Mouse (Mus musculus) embryonic fibroblast, embryonic 13.5 days (primary cell): ENCODE results near the gene Sesn1. TPM values are rescaled to one million over a fixed set of nuclear protein-coding genes. Genes with fewer than 3 reads are reported as not detected.
"Not testable (repeated sequence)": the region's sequence is repeated elsewhere in the genome, so short reads cannot be mapped to it uniquely, and the experiment has no call there.

Source experiments
- H3K27ac ChIP-seq: 2 replicates; pipeline ENCODE4 v1.5.1; 2012; ENCODE audit warnings: low read length, control low read depth, inconsistent platforms; ENCODE audit not compliant: insufficient read depth
- H3K4me1 ChIP-seq: 2 replicates; pipeline ENCODE4 v1.6.1; 2011; ENCODE audit warnings: low read length; ENCODE audit not compliant: control insufficient read depth, insufficient read depth
- H3K4me3 ChIP-seq: 2 replicates; pipeline ENCODE4 v1.5.1; 2011; ENCODE audit warnings: mild to moderate bottlenecking, control low read depth, low read length; ENCODE audit not compliant: insufficient read depth
- CTCF ChIP-seq: IDR thresholded peaks from 2 replicates; pipeline ENCODE4 v1.5.1; 2011; ENCODE audit warnings: mild to moderate bottlenecking, control low read depth, low read length, moderate library complexity, borderline replicate concordance; ENCODE audit not compliant: insufficient read depth
- POLR2A ChIP-seq: IDR thresholded peaks from 2 replicates; pipeline ENCODE4 v1.6.1; 2011; ENCODE audit warnings: low read depth, mild to moderate bottlenecking, control low read depth, low read length, moderate library complexity
- polyA plus RNA-seq: library from polyadenylated mRNA; stranded (reverse); fragments of >200 nt; gene quantifications from 2 replicates; pipeline ENCODE4 v1.2.4, GENCODE M21; 2011; ENCODE audit warnings: low read depth; ENCODE audit not compliant: missing spikeins, insufficient read length

Gene Sesn1
- polyA plus RNA-seq, 1 experiment = 13.8 TPM

- Histone ChIP-seq H3K27ac (no peak overlapping the region), H3K4me3 (no peak overlapping the region), H3K4me1 (peaks cover 3% of the 10 kb centered on the region; the same call in 1 of the 2 replicates)
- TF ChIP-seq POLR2A = no peak
- TF ChIP-seq CTCF = no peak
Observed at GRCm38 (mm10) chr10:41931962-41932361, 122.2 kb downstream of the Sesn1 start.

GRCm38 (mm10) chr10:41932943-41933342 lies 123.2 kb downstream of the Sesn1 start:
- H3K4me3 ChIP-seq = no peak overlapping the region
- H3K27ac ChIP-seq = no peak overlapping the region
- TF ChIP-seq CTCF (no peak), POLR2A (no peak)
- H3K4me1 ChIP-seq = peaks cover 3% of the 10 kb centered on the region; the same call in 1 of the 2 replicates

DNA sequence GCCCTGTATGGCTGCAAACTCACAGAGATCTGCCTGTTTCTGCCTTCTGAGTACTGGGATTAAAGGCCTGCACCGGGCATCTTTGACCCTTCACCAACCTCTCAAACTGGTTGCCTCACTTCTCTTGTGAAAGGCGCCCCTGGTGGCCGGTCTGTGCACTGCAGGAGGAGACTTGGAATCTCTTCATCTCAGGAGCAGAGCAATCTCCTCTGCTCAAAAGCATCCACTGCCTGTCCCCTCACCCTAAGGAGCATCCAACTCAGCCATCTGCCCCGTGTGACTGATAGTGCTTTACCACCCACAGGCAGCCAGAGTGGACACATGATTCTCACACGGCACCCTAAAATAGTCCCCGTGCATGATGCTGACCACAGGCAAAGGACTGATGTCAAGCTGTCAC lies 123.8 kb downstream of the Sesn1 start:
- TF ChIP-seq CTCF = 0 out of 2 replicates have a peak, but pooled peaks have one; percentile 5
- no peak for TF ChIP-seq POLR2A
- Histone ChIP-seq H3K4me3 (no peak overlapping the region), H3K4me1 (peaks cover 3% of the 10 kb centered on the region; the same call in 1 of the 2 replicates)

GRCm38 (mm10) chr10:41934633-41935475 lies 125.1 kb downstream of the Sesn1 start:
- no peak overlapping the region for H3K4me3 ChIP-seq
- no peak overlapping the region for H3K27ac ChIP-seq
- TF ChIP-seq CTCF (no peak), POLR2A (no peak)
- H3K4me1 ChIP-seq = peaks cover 3% of the 10 kb centered on the region; the same call in 1 of the 2 replicates

More for the DNA sequence above, 123.8 kb downstream of the Sesn1 start:
- no peak overlapping the region for H3K27ac ChIP-seq

DNA sequence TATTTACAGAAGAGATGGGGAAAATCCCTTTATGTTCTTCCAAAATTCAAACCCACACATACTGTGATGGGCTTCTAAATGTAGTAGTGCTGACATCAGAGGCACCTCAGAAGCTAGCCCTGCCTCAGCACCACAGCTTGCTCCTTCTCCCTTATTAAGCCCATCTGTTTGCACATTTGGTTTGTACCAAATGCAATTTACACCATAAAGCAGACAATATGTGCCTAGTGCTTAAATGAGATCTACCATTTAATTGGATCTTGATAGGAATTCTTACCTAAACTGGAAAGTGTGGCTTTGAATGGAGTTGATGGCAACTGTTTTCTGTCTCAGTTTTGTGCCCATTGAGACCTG lies 125.7 kb downstream of the Sesn1 start:
- Histone ChIP-seq H3K4me3 (no peak overlapping the region), H3K4me1 (peaks cover 3% of the 10 kb centered on the region; the same call in 1 of the 2 replicates), H3K27ac (no peak overlapping the region)
- TF ChIP-seq POLR2A (no peak), CTCF (no peak)

GRCm38 (mm10) chr10:41936100-41936499 lies 126.4 kb downstream of the Sesn1 start:
- H3K27ac ChIP-seq = no peak overlapping the region
- H3K4me3 ChIP-seq = no peak overlapping the region
- peaks cover 3% of the 10 kb centered on the region; the same call in 1 of the 2 replicates for H3K4me1 ChIP-seq
- TF ChIP-seq POLR2A (no peak), CTCF (no peak)

DNA sequence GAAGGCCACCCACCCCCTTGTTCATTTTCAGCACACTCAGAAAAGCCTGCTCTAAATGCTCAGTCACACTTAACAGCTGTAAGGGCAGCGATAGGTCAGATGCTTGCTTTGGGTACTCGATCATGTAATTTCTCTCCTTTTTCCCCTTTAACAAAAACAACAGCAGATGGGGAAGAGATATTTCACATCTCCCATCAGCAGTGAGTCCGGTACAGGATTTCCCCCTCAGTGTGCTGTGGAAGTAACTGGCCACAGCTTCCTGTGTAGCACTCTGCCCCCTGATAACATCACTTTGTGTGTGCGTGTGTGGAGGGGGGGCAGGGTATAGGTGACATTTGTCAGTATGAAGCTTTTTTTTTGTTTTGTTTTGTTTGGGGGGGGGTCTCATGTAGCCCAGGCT lies 127.4 kb downstream of the Sesn1 start:
- Histone ChIP-seq H3K27ac (no peak overlapping the region), H3K4me3 (no peak overlapping the region), H3K4me1 (peaks cover 3% of the 10 kb centered on the region; the same call in 1 of the 2 replicates)
- TF ChIP-seq POLR2A (no peak), CTCF (no peak)

DNA sequence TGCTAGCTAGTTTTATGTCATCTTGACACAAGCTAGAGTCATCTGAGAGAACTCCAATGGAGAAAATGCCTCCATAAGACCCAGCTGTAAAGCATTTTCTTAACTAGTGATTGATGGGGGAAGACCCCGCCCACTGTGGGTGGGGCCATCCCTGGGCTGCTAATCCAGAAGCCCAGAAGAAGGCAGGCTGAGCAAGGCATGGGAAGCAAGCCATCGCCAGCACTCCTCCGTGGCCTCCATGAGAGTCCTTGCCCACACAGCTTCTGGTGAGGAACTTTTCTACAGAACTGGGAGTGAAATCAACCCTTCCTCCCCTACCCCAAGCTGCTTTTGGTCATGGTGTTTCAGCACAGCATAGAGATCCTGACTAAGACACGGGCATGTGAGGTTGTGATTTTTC lies 129.4 kb downstream of the Sesn1 start:
- Histone ChIP-seq H3K27ac (no peak overlapping the region), H3K4me1 (peaks cover 3% of the 10 kb centered on the region; the same call in 1 of the 2 replicates), H3K4me3 (no peak overlapping the region)
- TF ChIP-seq CTCF (no peak), POLR2A (no peak)

DNA sequence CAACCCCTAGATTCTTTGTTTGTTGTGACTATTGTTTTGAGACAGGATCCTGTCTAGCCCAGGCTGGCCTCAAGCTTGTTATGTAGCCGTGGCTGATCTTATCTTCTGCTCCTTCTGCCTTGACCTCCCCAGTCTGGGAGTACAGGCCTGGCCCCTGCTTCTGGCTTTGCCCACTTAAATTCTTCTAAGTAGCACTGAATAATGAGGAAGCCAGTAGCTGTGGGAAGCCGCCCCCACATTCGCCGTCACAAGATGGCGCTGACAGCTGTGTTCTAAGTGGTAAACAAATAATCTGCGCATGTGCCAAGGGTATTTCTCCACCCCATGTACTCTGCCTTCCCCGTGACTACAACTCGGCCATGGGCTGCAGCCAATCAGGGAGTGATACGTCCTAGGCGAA lies 142.6 kb downstream of the Sesn1 start:
- not testable (repeated sequence) for H3K4me1 ChIP-seq, H3K4me3 ChIP-seq, H3K27ac ChIP-seq

DNA sequence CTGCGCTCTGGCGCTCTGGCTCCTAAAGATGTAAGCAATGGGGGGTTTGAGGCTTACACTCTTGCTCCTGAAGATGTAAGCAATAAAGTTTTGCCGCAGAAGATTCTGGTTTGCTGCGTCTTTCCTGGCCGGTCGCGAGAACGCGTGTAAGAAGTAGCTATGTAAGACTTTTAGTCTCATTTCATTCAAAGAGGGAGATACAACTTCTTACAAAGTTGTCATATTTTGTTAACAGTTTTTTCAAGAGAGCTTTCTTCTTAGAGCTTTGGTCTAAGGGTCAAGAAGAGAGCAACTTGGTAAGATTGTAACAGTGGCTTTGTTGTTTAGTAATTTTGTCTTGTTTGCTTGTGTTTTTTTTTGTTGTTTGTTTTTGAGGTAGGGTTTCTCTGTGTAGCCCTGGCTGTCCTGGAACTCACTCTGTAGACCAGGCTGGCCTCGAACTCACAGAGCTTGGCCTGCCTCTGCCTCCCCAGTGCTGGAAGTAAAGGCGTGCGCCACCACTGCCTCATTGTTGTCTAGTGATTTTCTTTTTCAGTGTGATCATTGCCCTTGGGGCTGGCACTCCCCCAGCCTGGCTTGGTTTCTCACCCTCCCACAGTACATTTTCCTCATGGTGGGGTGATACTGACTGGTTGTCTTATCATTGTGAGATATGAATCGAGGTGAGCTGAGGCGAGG lies 143.3 kb downstream of the Sesn1 start:
- Histone ChIP-seq H3K4me1 (no peaks in the 10 kb centered on the region), H3K27ac (no peak overlapping the region), H3K4me3 (no peak overlapping the region)
- no peak for TF ChIP-seq POLR2A

DNA sequence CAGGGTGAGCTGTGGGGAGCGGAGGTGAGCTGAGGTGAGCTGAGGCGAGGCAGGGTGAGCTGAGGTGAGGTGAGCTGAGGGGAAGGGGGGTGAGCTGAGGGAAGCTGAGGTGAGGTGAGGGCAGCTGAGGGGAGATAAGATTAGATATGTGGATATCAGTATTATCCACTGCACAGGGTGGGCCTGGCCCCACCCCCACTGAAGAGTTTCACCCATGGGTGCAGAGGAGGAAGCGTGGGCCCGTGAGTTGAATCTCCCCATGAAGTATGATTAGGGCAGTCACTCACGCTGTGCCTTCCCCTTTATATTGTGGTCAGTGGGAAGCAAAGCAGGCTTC lies 143.8 kb downstream of the Sesn1 start:
- Histone ChIP-seq H3K27ac (no peak overlapping the region), H3K4me3 (no peak overlapping the region), H3K4me1 (no peaks in the 10 kb centered on the region)
- TF ChIP-seq CTCF (no peak), POLR2A (no peak)
